Mouse (Mus musculus): Measurements from ENCODE around the gene Kcnq4.

DNA sequence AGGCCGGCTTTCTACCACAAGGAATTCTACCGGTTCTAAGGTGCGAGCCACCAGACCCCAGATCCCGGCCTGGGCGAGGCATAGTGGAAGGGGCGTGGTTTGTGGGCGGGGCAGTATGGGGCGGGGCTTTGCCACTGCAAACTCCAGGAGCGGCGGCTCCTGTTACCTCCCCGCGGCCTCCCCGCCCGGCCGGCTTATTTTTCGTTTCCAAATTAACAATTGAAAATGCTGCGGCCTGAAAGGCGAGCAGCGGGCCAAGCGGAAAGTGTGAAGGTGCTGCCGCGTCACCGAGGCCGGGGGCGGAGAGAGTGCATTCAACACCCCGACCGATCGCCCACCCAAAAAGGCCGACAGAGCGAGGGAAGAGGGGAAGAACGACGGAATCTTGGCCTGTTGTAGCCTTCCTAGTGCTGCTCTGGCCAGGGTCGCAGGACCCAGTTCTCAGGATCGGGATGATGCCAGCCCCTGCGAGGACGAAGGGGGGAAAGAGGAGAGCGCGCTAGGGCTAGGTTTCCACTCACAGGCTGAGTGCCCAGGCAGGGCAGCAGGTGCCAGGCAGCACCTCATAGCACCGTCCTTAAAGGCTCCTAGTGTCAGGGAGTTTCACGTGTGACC lies 17.3 kb downstream of the Kcnq4 start:
- TF ChIP-seq CTCF (IDR thresholded peaks at IDR 0.05; ENCODE audit: low read depth, low read length): no peak
- TF ChIP-seq GATA2 (IDR thresholded peaks at IDR 0.05; ENCODE audit: borderline replicate concordance, low read depth, low read length): no peak
- TF ChIP-seq GATA1 (IDR thresholded peaks at IDR 0.05; ENCODE audit: borderline replicate concordance, low read length): no peak
- no peak for TF ChIP-seq POLR2AphosphoS5 (IDR thresholded peaks at IDR 0.05; ENCODE audit: insufficient replicate concordance, low read depth, low read length)
